In genomic region chr3:107759929-107760581, GRCm38 (mm10) we compare ENCODE assay signal across 8 mouse cellular contexts. TPM values are rescaled to one million over a fixed set of nuclear protein-coding genes. Genes with fewer than 3 reads are reported as not detected.
DNase-seq lines count a peak whose midpoint lies in the region; ATAC-seq lines count a peak whose summit lies in the region.

Gene Csf1 (minus strand): TSS chr3:107760469.

- under 1% methylated on average over 54 of the region's 56 CpGs for WGBS in hindbrain, embryonic 14.5 days

- DNase-seq in Muller cell, postnatal 12 days (ENCODE audit: inconsistent ontology term) = peak; percentile 90
- DNase-seq in cerebellum, postnatal 10 days = peak; percentile 82 to 86
- DNase-seq in frontal cortex, postnatal 36 days (ENCODE audit: low spot score in 2 of 2) = peak; percentile 65 to 67
- peak; percentile 73 for DNase-seq in hindbrain, embryonic 14.5 days (ENCODE audit: low spot score)
- DNase-seq in layer of hippocampus, postnatal 36 days = peak; percentile 70 to 71
- DNase-seq in lung, postnatal 36 days = peak; percentile 90
- peak; percentile 90 for DNase-seq in retina, postnatal 1 day
- peak; percentile 77 to 79 for DNase-seq in urinary bladder, adult 18-20 months (ENCODE audit: low spot score in 2 of 2)

- H3K36me3 ChIP-seq in hindbrain, embryonic 14.5 days (replicated peaks; ENCODE audit: control insufficient read depth, insufficient read depth) = no peaks in the 10 kb centered on the region

- no peaks in the 10 kb centered on the region for H3K27me3 ChIP-seq in hindbrain, embryonic 14.5 days (ENCODE audit: control insufficient read depth, insufficient read depth, low read length)

- peak within 1 kb of the TSS; percentile 60 for H3K4me3 ChIP-seq in hindbrain, embryonic 14.5 days (replicated peaks; ENCODE audit: low read length)

- peak within 1 kb of the TSS; percentile 74 for H3K27ac ChIP-seq in hindbrain, embryonic 14.5 days

- peak within 1 kb of the TSS; percentile 98 for H3K4me2 ChIP-seq in hindbrain, embryonic 14.5 days (replicated peaks)

- ATAC-seq in hindbrain, embryonic 14.5 days (ENCODE audit: low FRiP score) = peak; percentile 86

- peak within 1 kb of the TSS; percentile 83 for H3K9ac ChIP-seq in hindbrain, embryonic 14.5 days

- H3K4me1 ChIP-seq in hindbrain, embryonic 14.5 days (replicated peaks; ENCODE audit: control insufficient read depth, insufficient read depth, low read length) = peaks cover 19% of the 10 kb centered on the region

- no peaks in the 10 kb centered on the region for H3K9me3 ChIP-seq in hindbrain, embryonic 14.5 days (ENCODE audit: control insufficient read depth, low read length)

RNA-seq across cellular contexts. Expression of gene Csf1, which starts in this region (rescaled TPM):
- polyA plus RNA-seq in hindbrain, embryonic 14.5 days (2014; fragmentation: Nextera tagmentation; extraction: Ambion mirVana) = 7.8 and 7.9 TPM in 2 replicates
- 10 to 100 TPM; 19.0 to 20.1 TPM for total RNA-seq in layer of hippocampus, postnatal 36 days (2021)

Comparison
In these comparisons a context has a peak if more than half of its experiments do, and no peak if none do; other contexts are left out.
1. Peak in every context shown above with its lines: DNase-seq, ATAC-seq, H3K4me3 ChIP-seq and H3K27ac ChIP-seq.